Mouse (Mus musculus) thymus, postnatal 36 days (tissue): ENCODE measurements around the gene Tas2r121.
"Not testable (repeated sequence)": the region's sequence is repeated elsewhere in the genome, so short reads cannot be mapped to it uniquely, and the experiment has no call there.

Source experiments
- DNase-seq, 2 experiments: peaks; one replicate each; pipeline ENCODE4 v3.0.0; 2022; ENCODE audit warnings: mixed read lengths in 2 of 2

The Tas2r121 gene

GRCm38 (mm10) chr6:132700907-132701306, at the start of gene Tas2r121:
Tas2r121 (minus strand) TSS chr6:132701007.
- no peak for DNase-seq

GRCm38 (mm10) chr6:132750206-132750605, 49.4 kb upstream of the Tas2r121 start:
- DNase-seq = no peak

GRCm38 (mm10) chr6:132737935-132738334, 37.1 kb upstream of the Tas2r121 start, which contains the start of gene Tas2r115:
Tas2r115 (minus strand) TSS chr6:132738035.
- no peak for DNase-seq

GRCm38 (mm10) chr6:132711828-132712227, 11.0 kb upstream of the Tas2r121 start, which contains the start of gene Tas2r122:
Tas2r122 (minus strand) TSS chr6:132711928.
- DNase-seq = no peak

- DNase-seq = not testable (repeated sequence)
These were observed 9.2 kb downstream of the Tas2r121 start for GRCm38 (mm10) chr6:132691596-132691995.

- no peak for DNase-seq
These were observed 44.2 kb downstream of the Tas2r121 start, which contains the start of gene Tas2r120 for GRCm38 (mm10) chr6:132656653-132657052. Tas2r120 (plus strand) TSS chr6:132656953.

- no peak for DNase-seq
These were observed 49.4 kb downstream of the Tas2r121 start, which contains the start of gene A630073D07Rik for GRCm38 (mm10) chr6:132651426-132651825. A630073D07Rik (minus strand) TSS chr6:132651526.
